Mouse (Mus musculus): ENCODE results near the gene Lrmda. TPM values are rescaled to one million over a fixed set of nuclear protein-coding genes. Genes with fewer than 3 reads are reported as not detected.

Gene Lrmda
- total RNA-seq, 1 experiment from 2014 or later = 23.9 TPM

GRCm38 (mm10) chr14:22441859-22442447 is 422.4 kb downstream of the Lrmda start:
- ATAC-seq (replicated peaks in 1 of 2; ENCODE audit: insufficient read depth in 1 of 2, low FRiP score in 2 of 2, low TSS enrichment in 1 of 2, low read depth in 1 of 2, poor library complexity in 2 of 2, severe bottlenecking in 2 of 2) = no peak

GRCm38 (mm10) chr14:22442719-22443118 is 423.2 kb downstream of the Lrmda start:
- ATAC-seq (replicated peaks in 1 of 2; ENCODE audit: insufficient read depth in 1 of 2, low FRiP score in 2 of 2, low TSS enrichment in 1 of 2, low read depth in 1 of 2, poor library complexity in 2 of 2, severe bottlenecking in 2 of 2) = no peak

DNA sequence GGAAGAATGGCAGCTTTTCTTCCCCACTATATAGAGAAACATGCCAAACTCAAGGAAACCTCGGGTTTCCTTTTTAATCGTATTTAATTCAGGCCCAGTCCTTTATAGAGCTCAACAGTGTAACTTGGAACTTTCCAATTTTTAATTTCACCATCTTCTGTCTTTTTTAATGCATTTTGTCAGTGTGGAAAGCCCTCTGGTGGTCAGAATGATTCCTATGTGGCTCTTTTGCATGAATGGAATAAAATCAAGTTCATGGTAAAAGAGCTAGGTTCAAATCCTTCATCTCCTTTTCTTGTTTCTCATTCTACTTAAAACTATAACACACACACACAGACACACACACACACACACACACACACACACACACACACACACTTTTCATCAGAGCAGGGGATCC is 425.0 kb downstream of the Lrmda start:
- no peak for ATAC-seq (replicated peaks in 1 of 2; ENCODE audit: insufficient read depth in 1 of 2, low FRiP score in 2 of 2, low TSS enrichment in 1 of 2, low read depth in 1 of 2, poor library complexity in 2 of 2, severe bottlenecking in 2 of 2)

GRCm38 (mm10) chr14:22445161-22445821 is 425.8 kb downstream of the Lrmda start:
- ATAC-seq (replicated peaks in 1 of 2; ENCODE audit: insufficient read depth in 1 of 2, low FRiP score in 2 of 2, low TSS enrichment in 1 of 2, low read depth in 1 of 2, poor library complexity in 2 of 2, severe bottlenecking in 2 of 2) = no peak

GRCm38 (mm10) chr14:22445841-22446570 is 426.5 kb downstream of the Lrmda start:
- no peak for ATAC-seq (replicated peaks in 1 of 2; ENCODE audit: insufficient read depth in 1 of 2, low FRiP score in 2 of 2, low TSS enrichment in 1 of 2, low read depth in 1 of 2, poor library complexity in 2 of 2, severe bottlenecking in 2 of 2)

- no peak for ATAC-seq (replicated peaks in 1 of 2; ENCODE audit: insufficient read depth in 1 of 2, low FRiP score in 2 of 2, low TSS enrichment in 1 of 2, low read depth in 1 of 2, poor library complexity in 2 of 2, severe bottlenecking in 2 of 2)
These were observed 432.1 kb downstream of the Lrmda start for GRCm38 (mm10) chr14:22451603-22452002.

- no peak for ATAC-seq (replicated peaks in 1 of 2; ENCODE audit: insufficient read depth in 1 of 2, low FRiP score in 2 of 2, low TSS enrichment in 1 of 2, low read depth in 1 of 2, poor library complexity in 2 of 2, severe bottlenecking in 2 of 2)
These were observed 444.8 kb downstream of the Lrmda start for GRCm38 (mm10) chr14:22464314-22464713.

- ATAC-seq (replicated peaks in 1 of 2; ENCODE audit: insufficient read depth in 1 of 2, low FRiP score in 2 of 2, low TSS enrichment in 1 of 2, low read depth in 1 of 2, poor library complexity in 2 of 2, severe bottlenecking in 2 of 2) = no peak
These were observed 451.5 kb downstream of the Lrmda start for GRCm38 (mm10) chr14:22471041-22471440.

DNA sequence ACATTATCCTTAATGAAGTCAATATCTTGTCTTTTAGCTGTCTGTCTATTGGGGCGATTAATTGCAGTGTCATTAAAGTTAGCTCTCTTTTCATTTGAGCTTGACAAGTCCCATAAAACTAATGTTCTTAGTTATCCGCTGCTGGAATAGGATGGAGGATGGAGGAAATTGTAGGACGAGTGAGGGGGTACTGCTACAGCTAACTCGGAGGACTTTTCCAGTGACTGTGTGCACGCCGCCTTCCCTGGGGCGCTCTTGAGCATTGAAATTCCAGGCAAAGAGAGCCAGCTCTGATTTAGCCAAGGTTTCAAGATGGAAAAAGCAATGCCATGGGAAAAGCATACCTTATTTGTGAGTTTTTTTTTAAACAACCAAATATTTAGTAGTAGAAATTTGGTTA is 453.9 kb downstream of the Lrmda start:
- ATAC-seq (replicated peaks in 1 of 2; ENCODE audit: insufficient read depth in 1 of 2, low FRiP score in 2 of 2, low TSS enrichment in 1 of 2, low read depth in 1 of 2, poor library complexity in 2 of 2, severe bottlenecking in 2 of 2) = no peak

DNA sequence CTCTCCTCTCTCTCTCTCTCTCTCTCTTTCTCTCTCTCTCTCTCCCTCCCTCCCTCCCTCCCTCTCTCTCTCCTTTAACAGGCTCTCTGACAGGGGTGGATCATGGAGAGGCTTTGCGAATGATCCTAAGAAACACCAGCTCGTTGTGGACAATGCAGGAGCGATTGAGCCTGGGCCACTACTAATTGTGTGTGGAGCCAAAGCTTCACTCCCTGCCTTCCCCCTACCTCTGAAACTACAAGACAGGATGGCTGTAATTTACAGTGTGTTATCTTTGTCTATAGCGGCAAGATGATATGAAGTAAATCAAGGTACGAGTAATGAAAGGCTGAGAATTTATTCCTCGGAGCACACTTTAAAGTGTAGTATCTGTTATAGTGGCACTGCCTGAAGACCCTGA is 454.5 kb downstream of the Lrmda start:
- no peak for ATAC-seq (replicated peaks in 1 of 2; ENCODE audit: insufficient read depth in 1 of 2, low FRiP score in 2 of 2, low TSS enrichment in 1 of 2, low read depth in 1 of 2, poor library complexity in 2 of 2, severe bottlenecking in 2 of 2)

DNA sequence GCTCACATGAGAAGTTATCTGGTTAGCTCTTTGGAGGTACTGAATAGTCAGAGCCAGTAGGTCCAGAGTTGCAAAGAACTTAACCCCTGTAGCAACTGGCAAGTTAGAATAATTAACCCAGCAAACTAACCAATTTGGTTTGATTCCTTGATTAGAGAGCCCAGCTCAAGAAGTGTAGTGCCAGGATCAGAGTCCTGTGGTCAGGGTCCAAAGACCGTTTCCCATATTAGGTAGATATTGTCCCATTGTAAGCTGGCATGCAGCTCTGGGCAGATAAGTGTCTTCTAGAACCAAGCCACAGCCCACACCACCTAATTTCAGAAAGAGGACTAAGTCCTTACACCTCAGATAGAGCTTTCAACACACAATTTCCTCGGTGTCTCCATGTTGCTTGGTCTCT is 473.8 kb downstream of the Lrmda start:
- ATAC-seq (replicated peaks in 1 of 2; ENCODE audit: insufficient read depth in 1 of 2, low FRiP score in 2 of 2, low TSS enrichment in 1 of 2, low read depth in 1 of 2, poor library complexity in 2 of 2, severe bottlenecking in 2 of 2) = no peak

- ATAC-seq (replicated peaks in 1 of 2; ENCODE audit: insufficient read depth in 1 of 2, low FRiP score in 2 of 2, low TSS enrichment in 1 of 2, low read depth in 1 of 2, poor library complexity in 2 of 2, severe bottlenecking in 2 of 2) = no peak
These were observed 474.8 kb downstream of the Lrmda start for GRCm38 (mm10) chr14:22494290-22494689.

GRCm38 (mm10) chr14:22494866-22495265 is 475.4 kb downstream of the Lrmda start:
- ATAC-seq (replicated peaks in 1 of 2; ENCODE audit: insufficient read depth in 1 of 2, low FRiP score in 2 of 2, low TSS enrichment in 1 of 2, low read depth in 1 of 2, poor library complexity in 2 of 2, severe bottlenecking in 2 of 2) = no peak

DNA sequence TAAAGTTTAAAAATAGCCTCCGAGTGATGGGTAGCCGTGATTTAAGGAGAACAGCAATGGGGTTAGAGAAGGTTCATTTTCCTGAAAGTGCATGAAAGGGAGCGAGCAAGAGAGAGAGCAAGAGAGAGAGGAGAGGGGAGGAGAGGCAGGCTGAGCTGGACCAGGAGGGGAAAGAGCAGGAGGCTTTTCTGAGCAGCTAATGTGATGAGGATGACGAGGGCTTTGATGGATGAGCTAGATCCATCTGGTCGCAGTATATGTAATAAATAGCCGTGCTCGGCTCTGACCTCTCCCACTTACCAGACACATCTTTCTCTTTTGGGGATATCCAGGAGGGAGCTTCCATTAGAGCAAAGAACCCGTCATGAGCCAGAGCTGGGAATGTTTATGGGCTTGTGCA is 475.8 kb downstream of the Lrmda start:
- no peak for ATAC-seq (replicated peaks in 1 of 2; ENCODE audit: insufficient read depth in 1 of 2, low FRiP score in 2 of 2, low TSS enrichment in 1 of 2, low read depth in 1 of 2, poor library complexity in 2 of 2, severe bottlenecking in 2 of 2)

GRCm38 (mm10) chr14:22497636-22498131 is 478.2 kb downstream of the Lrmda start:
- ATAC-seq (replicated peaks in 1 of 2; ENCODE audit: insufficient read depth in 1 of 2, low FRiP score in 2 of 2, low TSS enrichment in 1 of 2, low read depth in 1 of 2, poor library complexity in 2 of 2, severe bottlenecking in 2 of 2) = no peak

DNA sequence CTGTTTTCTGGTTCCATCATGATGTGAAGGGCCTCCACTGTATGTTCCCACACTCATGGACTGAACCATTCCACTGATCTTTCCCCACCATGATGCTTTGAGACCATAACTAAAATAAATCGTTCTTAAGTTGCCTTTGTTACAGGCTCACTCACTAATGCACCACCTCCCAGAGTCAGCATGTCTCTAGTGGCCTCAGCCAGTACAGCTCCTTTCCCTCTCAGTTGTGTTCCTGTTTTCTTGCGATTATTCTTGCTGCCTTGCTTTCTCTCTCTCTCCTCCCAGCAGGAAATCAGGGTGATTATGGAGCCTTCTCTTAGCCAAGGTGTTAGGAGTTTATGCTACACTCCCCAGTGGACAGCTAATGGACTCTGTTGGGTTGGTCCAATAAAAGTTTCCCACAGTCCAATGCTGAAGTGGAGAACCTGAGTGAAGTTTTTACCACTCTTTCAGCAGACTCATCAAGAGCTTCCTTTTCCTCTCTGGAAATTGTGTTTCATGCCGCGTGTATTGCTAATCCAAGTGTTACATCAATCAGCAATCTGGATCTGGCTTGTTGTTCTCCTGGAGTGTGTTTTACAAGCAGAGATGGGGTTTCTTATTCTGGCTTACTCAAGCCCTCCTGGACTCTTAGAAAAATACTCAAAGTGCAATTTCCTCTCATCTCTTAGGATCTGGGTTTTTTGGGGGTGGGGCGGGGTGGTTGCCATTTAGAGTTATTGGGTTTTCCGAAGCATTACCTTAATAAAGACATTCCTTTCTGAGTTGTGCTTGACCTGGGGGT is 490.4 kb downstream of the Lrmda start:
- no peak for ATAC-seq (replicated peaks in 1 of 2; ENCODE audit: insufficient read depth in 1 of 2, low FRiP score in 2 of 2, low TSS enrichment in 1 of 2, low read depth in 1 of 2, poor library complexity in 2 of 2, severe bottlenecking in 2 of 2)

DNA sequence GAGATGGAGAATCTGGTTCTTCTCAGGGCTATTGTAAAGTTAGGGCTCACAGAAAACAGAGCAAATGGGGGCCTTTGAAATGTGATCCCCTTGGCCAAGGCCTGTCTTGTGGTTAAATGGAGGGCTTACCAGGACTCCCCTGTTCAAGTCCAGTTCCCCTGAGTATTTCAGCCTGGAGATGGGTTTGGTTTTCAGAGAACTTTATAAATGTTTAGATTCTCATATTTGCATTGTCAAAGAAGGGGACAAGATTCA is 490.9 kb downstream of the Lrmda start:
- ATAC-seq (replicated peaks in 1 of 2; ENCODE audit: insufficient read depth in 1 of 2, low FRiP score in 2 of 2, low TSS enrichment in 1 of 2, low read depth in 1 of 2, poor library complexity in 2 of 2, severe bottlenecking in 2 of 2) = no peak
